7 mouse cellular contexts compared by ENCODE assay signal in the genomic region with DNA sequence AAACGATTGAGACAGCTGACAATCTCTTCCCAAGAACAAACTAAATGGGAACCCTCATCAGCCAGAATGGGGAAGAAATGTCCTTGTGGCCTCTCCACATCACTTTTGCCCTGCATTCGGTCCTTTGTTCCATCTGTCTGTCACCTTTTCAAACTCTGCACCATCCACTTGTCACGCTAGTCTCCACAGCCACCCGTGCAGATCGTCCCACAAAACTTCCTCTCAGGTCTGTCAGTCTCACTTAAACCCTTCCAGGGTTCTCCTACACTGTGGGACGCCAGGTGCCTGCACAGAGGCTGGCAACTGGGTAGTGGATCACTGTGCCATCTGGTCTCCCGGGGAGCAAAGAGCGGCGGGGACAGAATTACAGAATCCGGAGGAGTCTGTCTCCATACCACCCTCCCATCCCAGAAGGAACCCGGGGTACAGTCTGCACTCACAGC. TPM values are rescaled to one million over a fixed set of nuclear protein-coding genes. Genes with fewer than 3 reads are reported as not detected.
A peak's percentile ranks its signal among the peaks of the same experiment; 100 is the strongest.
DNase-seq lines count a peak whose midpoint lies in the region; ATAC-seq and TF ChIP-seq lines count a peak whose summit lies in the region.

No protein-coding gene starts in this region.

- H3K9me3 ChIP-seq in neural tube, embryonic 11.5 days (ENCODE audit: control insufficient read depth, low read length), result no peaks in the 10 kb centered on the region
- H3K9me3 ChIP-seq in limb, embryonic 14.5 days (ENCODE audit: control insufficient read depth, low read length), result no peaks in the 10 kb centered on the region
- H3K9me3 ChIP-seq in stomach, embryonic 15.5 days, result no peaks in the 10 kb centered on the region

- 5% methylated on average over 11 of the region's 11 CpGs for WGBS in neural tube, embryonic 11.5 days
- WGBS in limb, embryonic 14.5 days, result 6% methylated on average over 11 of the region's 11 CpGs
- WGBS in stomach, embryonic 15.5 days, result 8% methylated on average over 11 of the region's 11 CpGs

- no peak overlapping the region for H3K27ac ChIP-seq in neural tube, embryonic 11.5 days (ENCODE audit: low read depth, low read length)
- no peak overlapping the region for H3K27ac ChIP-seq in embryonic fibroblast, embryonic 13.5 days (ENCODE audit: insufficient read depth, low read length)
- no peak overlapping the region for H3K27ac ChIP-seq in limb, embryonic 14.5 days (replicated peaks; ENCODE audit: low read depth, low read length)
- no peak overlapping the region for H3K27ac ChIP-seq in stomach, embryonic 15.5 days

- no peak for TF ChIP-seq CTCF in embryonic fibroblast, embryonic 13.5 days (IDR thresholded peaks at IDR 0.05; ENCODE audit: borderline replicate concordance, insufficient read depth, low read length)

- no peak for TF ChIP-seq POLR2A in embryonic fibroblast, embryonic 13.5 days (IDR thresholded peaks at IDR 0.05; ENCODE audit: low read depth, low read length)
- TF ChIP-seq POLR2A in limb, embryonic 14.5 days (IDR thresholded peaks at IDR 0.05; ENCODE audit: borderline replicate concordance, extremely low read depth, insufficient read depth, insufficient read length), result no peak

- no peak for DNase-seq in neural tube, embryonic 11.5 days (ENCODE audit: low spot score)
- no peak for DNase-seq in neural tube, embryonic 10.5 days (ENCODE audit: extremely low spot score, low spot score)
- DNase-seq in limb, embryonic 14.5 days (ENCODE audit: low spot score), result no peak
- no peak for DNase-seq in right cerebral cortex, adult 18-20 months
- no peak for DNase-seq in adipocyte (ENCODE audit: low spot score)

- no peaks in the 10 kb centered on the region; the same call in 1 of the 2 replicates for H3K4me1 ChIP-seq in neural tube, embryonic 11.5 days (ENCODE audit: control insufficient read depth, insufficient read depth, low read length)
- no peaks in the 10 kb centered on the region for H3K4me1 ChIP-seq in embryonic fibroblast, embryonic 13.5 days (ENCODE audit: control insufficient read depth, insufficient read depth, low read length)
- H3K4me1 ChIP-seq in limb, embryonic 14.5 days (ENCODE audit: control insufficient read depth, insufficient read depth, low read length), result peaks cover 5% of the 10 kb centered on the region; the same call in 1 of the 2 replicates
- H3K4me1 ChIP-seq in stomach, embryonic 15.5 days, result peaks cover 4% of the 10 kb centered on the region; the same call in 1 of the 2 replicates

- H3K9ac ChIP-seq in neural tube, embryonic 11.5 days (ENCODE audit: low read length), result no peak overlapping the region; the same call in 1 of the 2 replicates
- peak overlapping the region; percentile 90 for H3K9ac ChIP-seq in limb, embryonic 14.5 days (ENCODE audit: low read depth, low read length, severe bottlenecking)
- peak overlapping the region; percentile 34 for H3K9ac ChIP-seq in stomach, embryonic 15.5 days

- H3K27me3 ChIP-seq in neural tube, embryonic 11.5 days (ENCODE audit: control insufficient read depth, insufficient read depth, low read length), result 0 out of 2 replicates have a peak, but pooled peaks cover 2% of the 10 kb centered on the region
- H3K27me3 ChIP-seq in limb, embryonic 14.5 days (ENCODE audit: control insufficient read depth, insufficient read depth, low read length), result 0 out of 2 replicates have a peak, but pooled peaks cover 4% of the 10 kb centered on the region
- 0 out of 2 replicates have a peak, but pooled peaks cover 3% of the 10 kb centered on the region for H3K27me3 ChIP-seq in stomach, embryonic 15.5 days (replicated peaks)

- peak overlapping the region; percentile 57 for H3K4me2 ChIP-seq in neural tube, embryonic 11.5 days (ENCODE audit: low read depth)
- H3K4me2 ChIP-seq in limb, embryonic 14.5 days (replicated peaks; ENCODE audit: low read depth, low read length, severe bottlenecking), result peak overlapping the region; percentile 69
- H3K4me2 ChIP-seq in stomach, embryonic 15.5 days, result peak overlapping the region; percentile 93

- peak; percentile 40; the same call in 1 of the 2 replicates for ATAC-seq in neural tube, embryonic 11.5 days (ENCODE audit: insufficient read depth, low FRiP score, low TSS enrichment)
- ATAC-seq in limb, embryonic 14.5 days (ENCODE audit: low FRiP score, low read depth), result peak; percentile 18; the same call in 1 of the 2 replicates
- ATAC-seq in stomach, embryonic 15.5 days (ENCODE audit: insufficient read depth, low FRiP score, low read depth), result no peak; the same call in 1 of the 2 replicates

- H3K4me3 ChIP-seq in neural tube, embryonic 11.5 days (ENCODE audit: low read depth, low read length), result peak overlapping the region; percentile 73
- H3K4me3 ChIP-seq in embryonic fibroblast, embryonic 13.5 days (ENCODE audit: insufficient read depth, low read length), result peak overlapping the region; percentile 68
- H3K4me3 ChIP-seq in limb, embryonic 14.5 days (replicated peaks; ENCODE audit: low read length), result peak overlapping the region; percentile 94
- peak overlapping the region; percentile 76 for H3K4me3 ChIP-seq in stomach, embryonic 15.5 days (replicated peaks)

- no peaks in the 10 kb centered on the region for H3K36me3 ChIP-seq in neural tube, embryonic 11.5 days (ENCODE audit: control insufficient read depth, insufficient read depth, low read length)
- no peaks in the 10 kb centered on the region for H3K36me3 ChIP-seq in limb, embryonic 14.5 days (ENCODE audit: control insufficient read depth, insufficient read depth, low read length)
- H3K36me3 ChIP-seq in stomach, embryonic 15.5 days, result no peaks in the 10 kb centered on the region

RNA-seq across cellular contexts. Expression of gene Iqcb1, which starts 0.6 kb away (rescaled TPM):
- 63.6 and 66.2 TPM in 2 replicates for polyA plus RNA-seq in neural tube, embryonic 11.5 days (2014; fragmentation: Nextera tagmentation; extraction: Ambion mirVana)
- polyA plus RNA-seq in embryonic fibroblast, embryonic 13.5 days (2011; ENCODE audit: insufficient read length, low read depth, missing spikeins), result 17.6 and 23.3 TPM in 2 replicates
- 17.5 and 26.7 TPM in 2 replicates for polyA plus RNA-seq in limb, embryonic 14.5 days (2012; rRNA removed)
- polyA plus RNA-seq in limb, embryonic 14.5 days (2014; fragmentation: Nextera tagmentation; extraction: Ambion mirVana), result 39.9 and 43.8 TPM in 2 replicates
- 28.3 and 29.5 TPM in 2 replicates for polyA plus RNA-seq in stomach, embryonic 15.5 days (2015; fragmentation: Nextera tagmentation; extraction: Ambion mirVana)

RNA-seq across cellular contexts. Expression of gene Slc15a2, which starts 42.9 kb away (rescaled TPM):
- 2.6 and 3.7 TPM in 2 replicates for polyA plus RNA-seq in neural tube, embryonic 11.5 days (2014; fragmentation: Nextera tagmentation; extraction: Ambion mirVana)
- polyA plus RNA-seq in embryonic fibroblast, embryonic 13.5 days (2011; ENCODE audit: insufficient read length, low read depth, missing spikeins), result 0.86 TPM in 1 of 2 replicates, not detected in the other
- 4.2 and 15.3 TPM in 2 replicates for polyA plus RNA-seq in limb, embryonic 14.5 days (2012; rRNA removed)
- polyA plus RNA-seq in limb, embryonic 14.5 days (2014; fragmentation: Nextera tagmentation; extraction: Ambion mirVana), result 2.9 and 6.9 TPM in 2 replicates
- polyA plus RNA-seq in stomach, embryonic 15.5 days (2015; fragmentation: Nextera tagmentation; extraction: Ambion mirVana), result 3.4 and 3.6 TPM in 2 replicates

RNA-seq across cellular contexts. Expression of gene Eaf2, which starts 47.2 kb away (rescaled TPM):
- polyA plus RNA-seq in neural tube, embryonic 11.5 days (2014; fragmentation: Nextera tagmentation; extraction: Ambion mirVana), result 0.76 and 1.2 TPM in 2 replicates
- polyA plus RNA-seq in embryonic fibroblast, embryonic 13.5 days (2011; ENCODE audit: insufficient read length, low read depth, missing spikeins), result 1.0 and 1.9 TPM in 2 replicates
- 1.4 and 2.4 TPM in 2 replicates for polyA plus RNA-seq in limb, embryonic 14.5 days (2012; rRNA removed)
- 4.8 and 6.8 TPM in 2 replicates for polyA plus RNA-seq in limb, embryonic 14.5 days (2014; fragmentation: Nextera tagmentation; extraction: Ambion mirVana)
- polyA plus RNA-seq in stomach, embryonic 15.5 days (2015; fragmentation: Nextera tagmentation; extraction: Ambion mirVana), result 2.7 and 3.7 TPM in 2 replicates

RNA-seq across cellular contexts. Expression of gene Golgb1, which starts 47.3 kb away (rescaled TPM):
- 74.2 and 79.3 TPM in 2 replicates for polyA plus RNA-seq in neural tube, embryonic 11.5 days (2014; fragmentation: Nextera tagmentation; extraction: Ambion mirVana)
- 57.5 and 64.4 TPM in 2 replicates for polyA plus RNA-seq in embryonic fibroblast, embryonic 13.5 days (2011; ENCODE audit: insufficient read length, low read depth, missing spikeins)
- 52.4 and 82.1 TPM in 2 replicates for polyA plus RNA-seq in limb, embryonic 14.5 days (2012; rRNA removed)
- 123 TPM in 2 replicates for polyA plus RNA-seq in limb, embryonic 14.5 days (2014; fragmentation: Nextera tagmentation; extraction: Ambion mirVana)
- polyA plus RNA-seq in stomach, embryonic 15.5 days (2015; fragmentation: Nextera tagmentation; extraction: Ambion mirVana), result 97.3 and 103 TPM in 2 replicates
